Mouse (Mus musculus) CH12.LX (cell line): ENCODE data around the gene Vhl. TPM values are rescaled to one million over a fixed set of nuclear protein-coding genes. Genes with fewer than 3 reads are reported as not detected.

Source experiments
- DNase-seq: peaks from one replicate; pipeline ENCODE4 v3.0.0-alpha.2; 2013; ENCODE audit errors: extremely low read depth
- H3K27ac ChIP-seq: 2 replicates; pipeline ENCODE4 v1.5.1; 2012; ENCODE audit warnings: low read depth, mild to moderate bottlenecking, control low read depth, moderate library complexity; ENCODE audit not compliant: insufficient read depth
- H3K27me3 ChIP-seq: replicated peaks from 2 replicates; pipeline ENCODE3; 2012; ENCODE audit warnings: inconsistent platforms
- H3K36me3 ChIP-seq, 2 experiments: replicated peaks in 1 of 2; 2 replicates each; pipeline versions ENCODE3 to v1.6.1; 2012; ENCODE audit warnings: inconsistent platforms in 1 of 2, low read length in 1 of 2, mild to moderate bottlenecking in 1 of 2, mixed read lengths in 1 of 2, moderate library complexity in 1 of 2; ENCODE audit not compliant: control insufficient read depth in 1 of 2, insufficient read depth in 1 of 2
- H3K4me1 ChIP-seq, 2 experiments: 2 replicates each; pipeline ENCODE4 v1.6.1; 2012; ENCODE audit warnings: inconsistent platforms in 1 of 2, moderate library complexity in 1 of 2; ENCODE audit not compliant: insufficient read depth in 2 of 2, control insufficient read depth in 1 of 2
- H3K4me2 ChIP-seq: 2 replicates; pipeline ENCODE4 v1.6.1; 2012; ENCODE audit warnings: low read depth, mild to moderate bottlenecking, control low read depth; ENCODE audit not compliant: poor library complexity, insufficient read depth, severe bottlenecking
- H3K4me3 ChIP-seq, 3 experiments: fragments of 150-350 bp in 1 of 3; sonication (generic) in 1 of 3; replicated peaks in 1 of 3; 2 replicates each; pipeline versions ENCODE3 to v1.5.1; 2011 to 2012; ENCODE audit warnings: low read depth in 2 of 3, low read length in 2 of 3, mild to moderate bottlenecking in 2 of 3, moderate library complexity in 2 of 3, control low read depth in 1 of 3, improper control_type of control experiment in 1 of 3, inconsistent platforms in 1 of 3, mixed read lengths in 1 of 3; ENCODE audit not compliant: poor library complexity in 1 of 3
- H3K79me2 ChIP-seq: replicated peaks from 2 replicates; pipeline ENCODE4 v1.6.1; 2012; ENCODE audit warnings: mild to moderate bottlenecking, moderate library complexity; ENCODE audit not compliant: control insufficient read depth, poor library complexity, insufficient read depth, severe bottlenecking; ENCODE audit errors: extremely low read depth
- H3K9ac ChIP-seq: 2 replicates; pipeline ENCODE4 v1.6.1; 2012; ENCODE audit warnings: low read depth, mild to moderate bottlenecking, control low read depth, moderate library complexity; ENCODE audit not compliant: insufficient read depth
- H3K9me3 ChIP-seq: replicated peaks from 2 replicates; pipeline ENCODE3; 2012; ENCODE audit warnings: low read length, inconsistent platforms, mixed read lengths
- BHLHE40 ChIP-seq: IDR thresholded peaks from 2 replicates; pipeline ENCODE4 v1.6.1; 2011; ENCODE audit warnings: mild to moderate bottlenecking, low read depth, low read length, improper control_type of control experiment
- CTCF ChIP-seq, 2 experiments: IDR thresholded peaks in 1 of 2; conservative IDR thresholded peaks in 1 of 2; 2 replicates each; pipeline ENCODE4 v1.5.1; 2011 to 2012; ENCODE audit warnings: low read depth in 2 of 2, low read length in 2 of 2, improper control_type of control experiment in 1 of 2, inconsistent platforms in 1 of 2, mild to moderate bottlenecking in 1 of 2, moderate library complexity in 1 of 2
- ELF1 ChIP-seq: IDR thresholded peaks from 2 replicates; pipeline ENCODE4 v1.6.1; 2014; ENCODE audit warnings: low read depth, mild to moderate bottlenecking, inconsistent platforms, low read length, improper control_type of control experiment
- EP300 ChIP-seq: IDR thresholded peaks from 2 replicates; pipeline ENCODE4 v1.6.1; 2011; ENCODE audit warnings: low read length, improper control_type of control experiment
- ETS1 ChIP-seq: conservative IDR thresholded peaks from 2 replicates; pipeline ENCODE4 v1.6.1; 2012; ENCODE audit warnings: low read depth, mild to moderate bottlenecking, inconsistent platforms, low read length, improper control_type of control experiment, moderate library complexity
- IRF4 ChIP-seq: IDR thresholded peaks from 2 replicates; pipeline ENCODE4 v1.6.1; 2014; ENCODE audit warnings: low read depth, mild to moderate bottlenecking, inconsistent platforms, low read length, improper control_type of control experiment
- KAT2A ChIP-seq: IDR thresholded peaks from 2 replicates; pipeline ENCODE4 v1.6.1; 2012; ENCODE audit warnings: low read length, improper control_type of control experiment, inconsistent platforms; ENCODE audit not compliant: insufficient replicate concordance
- MAX ChIP-seq: IDR thresholded peaks from 2 replicates; pipeline ENCODE4 v1.6.1; 2011; ENCODE audit warnings: low read length, improper control_type of control experiment
- MAZ ChIP-seq: IDR thresholded peaks from 2 replicates; pipeline ENCODE4 v1.6.1; 2012; ENCODE audit warnings: low read depth, mild to moderate bottlenecking, inconsistent platforms, low read length, improper control_type of control experiment, moderate library complexity
- MEF2A ChIP-seq: IDR thresholded peaks from 2 replicates; pipeline ENCODE4 v1.6.1; 2014; ENCODE audit warnings: low read depth, mild to moderate bottlenecking, inconsistent platforms, low read length, improper control_type of control experiment, borderline replicate concordance
- MXI1 ChIP-seq: IDR thresholded peaks from 2 replicates; pipeline ENCODE4 v1.6.1; 2011; ENCODE audit warnings: mild to moderate bottlenecking, low read depth, low read length, improper control_type of control experiment
- POLR2A ChIP-seq: IDR thresholded peaks from 2 replicates; pipeline ENCODE4 v1.6.1; 2011; ENCODE audit warnings: low read depth, mild to moderate bottlenecking, improper control_type of control experiment, low read length
- POLR2AphosphoS2 ChIP-seq: IDR thresholded peaks from 2 replicates; pipeline ENCODE4 v1.6.1; 2011; ENCODE audit warnings: low read depth, low read length, improper control_type of control experiment
- RCOR1 ChIP-seq: conservative IDR thresholded peaks from 2 replicates; pipeline ENCODE4 v1.6.1; 2012; ENCODE audit warnings: low read depth, mild to moderate bottlenecking, inconsistent platforms, low read length, improper control_type of control experiment
- TBP ChIP-seq: conservative IDR thresholded peaks from 2 replicates; pipeline ENCODE4 v1.6.1; 2011; ENCODE audit warnings: low read depth, low read length, improper control_type of control experiment
- TCF12 ChIP-seq: IDR thresholded peaks from 2 replicates; pipeline ENCODE4 v1.6.1; 2014; ENCODE audit warnings: low read depth, mild to moderate bottlenecking, inconsistent platforms, low read length, improper control_type of control experiment
- USF2 ChIP-seq: conservative IDR thresholded peaks from 2 replicates; pipeline ENCODE4 v1.6.1; 2011; ENCODE audit warnings: low read depth, low read length, improper control_type of control experiment
- ZC3H11A ChIP-seq: IDR thresholded peaks from 2 replicates; pipeline ENCODE4 v1.6.1; 2012; ENCODE audit warnings: low read depth, mild to moderate bottlenecking, inconsistent platforms, low read length, improper control_type of control experiment
- ZKSCAN1 ChIP-seq: IDR thresholded peaks from 2 replicates; pipeline ENCODE4 v1.6.1; 2012; ENCODE audit warnings: low read depth, inconsistent platforms, low read length, improper control_type of control experiment, borderline replicate concordance
- dilution Hi-C: fragments of 300-500 bp; cut with MboI; formaldehyde crosslinking; loops from 2 replicates; pipeline ENCODE4 v1.14.3; 2020; ENCODE audit warnings: low sequenced_read_pairs; ENCODE audit not compliant: extremely low pct_unique_long_range_greater_than_20kb, extremely low pct_ligation_motif_present
- in situ Hi-C: fragments of 300-500 bp; cut with MboI; formaldehyde crosslinking; loops from 3 replicates; pipeline ENCODE4 v1.14.3; 2019; ENCODE audit warnings: low sequenced_read_pairs, low pct_ligation_motif_present, low pct_unique_long_range_greater_than_20kb, mixed read lengths
- polyA plus RNA-seq: library from polyadenylated mRNA; unstranded; fragments of >175 nt; gene quantifications from 2 replicates; pipeline ENCODE4 v1.2.1, GENCODE M21; 2012; ENCODE audit warnings: low read depth; ENCODE audit not compliant: insufficient read length
- total RNA-seq, 2 experiments: library from RNA; depleted of rRNA; stranded (reverse); fragments of 300-350 nt in 1 of 2; fragments of >200 nt in 1 of 2; gene quantifications; 2 replicates each; pipeline ENCODE4 v1.2.3; 2012 to 2014

The Vhl gene
- total and polyA plus RNA-seq, 3 experiments: 14.2 to 36.6 (median 23.1) TPM

- Histone ChIP-seq H3K9ac (no peak overlapping the region), H3K79me2 (peaks cover 24% of the 10 kb centered on the region), H3K4me1 (peaks cover 19 to 76% of the 10 kb centered on the region in 2 experiments), H3K27me3 (no peaks in the 10 kb centered on the region), H3K36me3 (peaks cover 71 to 86% of the 10 kb centered on the region in 2 experiments), H3K4me2 (no peak overlapping the region), H3K27ac (peak overlapping the region; percentile 32; the same call in 1 of the 2 replicates), H3K9me3 (peaks cover 8% of the 10 kb centered on the region), H3K4me3 (no peak overlapping the region)
- 0 out of 2 replicates have a peak, but pooled peaks have one; percentile 17 for TF ChIP-seq MEF2A
- peak; percentile 61; the same call in 1 of the 2 replicates for TF ChIP-seq MAX
- no peak for TF ChIP-seq USF2
- no peak for TF ChIP-seq TCF12
- peak; percentile 85 for TF ChIP-seq BHLHE40
- TF ChIP-seq ETS1: peak; percentile 68
- no peak for TF ChIP-seq ELF1
- no peak for TF ChIP-seq MAZ
- dilution Hi-C loops (no loop called here), in situ Hi-C loops (loop anchor here (5.0 kb wide), 1 partner anchor 38 kb away; the partner anchor contains the start of gene Irak2)
- peak; percentile 61 for DNase-seq
Observed at GRCm38 (mm10) chr6:113675234-113675633, 51.5 kb downstream of the Vhl start.

GRCm38 (mm10) chr6:113675991-113676390 lies 52.2 kb downstream of the Vhl start:
- dilution Hi-C loops: no loop called here
- H3K9ac ChIP-seq: no peak overlapping the region
- peaks cover 18% of the 10 kb centered on the region for H3K79me2 ChIP-seq
- DNase-seq: no peak
- H3K9me3 ChIP-seq: peaks cover 8% of the 10 kb centered on the region
- H3K4me3 ChIP-seq: no peak overlapping the region
- in situ Hi-C loops: loop anchor here (5.0 kb wide), 1 partner anchor 39 kb away; the partner anchor contains the start of gene Irak2
- H3K4me2 ChIP-seq: no peak overlapping the region
- H3K4me1 ChIP-seq: peaks cover 20 to 80% of the 10 kb centered on the region in 2 experiments
- no peak overlapping the region for H3K27ac ChIP-seq
- H3K27me3 ChIP-seq: no peaks in the 10 kb centered on the region
- H3K36me3 ChIP-seq: peaks cover 78 to 91% of the 10 kb centered on the region in 2 experiments
- no peak for TF ChIP-seq KAT2A
- no peak for TF ChIP-seq CTCF (conservative IDR thresholded peaks at IDR 0.05 in 1 of 2, IDR thresholded peaks at IDR 0.05 in 1 of 2; ENCODE audit: low read depth in 2 of 2, low read length in 2 of 2)
- TF ChIP-seq MXI1: no peak
- TF ChIP-seq ZC3H11A: no peak
- TF ChIP-seq IRF4: no peak
- no peak for TF ChIP-seq MAZ
- TF ChIP-seq EP300: no peak
- TF ChIP-seq RCOR1: no peak
- TF ChIP-seq POLR2A: no peak
- TF ChIP-seq TBP: no peak
- TF ChIP-seq ZKSCAN1: no peak
- TF ChIP-seq POLR2AphosphoS2: no peak
